Mouse (Mus musculus) stomach, postnatal 0 days (tissue): Measurements from ENCODE around the gene Dlx4.

Experiments used
- CTCF ChIP-seq: IDR thresholded peaks from 2 replicates; pipeline ENCODE4 v1.5.1; 2016; ENCODE audit warnings: antibody characterized with exemption, low read depth, mild to moderate bottlenecking, moderate library complexity
- EP300 ChIP-seq: optimal IDR thresholded peaks from 2 replicates; pipeline ENCODE3; 2016; ENCODE audit warnings: antibody characterized with exemption

- TF ChIP-seq CTCF (no peak), EP300 (no peak)
Measured at GRCm38 (mm10) chr11:95096608-95097373, 49.3 kb downstream of the Dlx4 start.
